Mouse (Mus musculus) limb, embryonic 13.5 days (tissue): ENCODE data around the gene Sap30bp. TPM values are rescaled to one million over a fixed set of nuclear protein-coding genes. Genes with fewer than 3 reads are reported as not detected.

Experiments used
- ATAC-seq: fragments of 200-750 bp; cut with Nextera tagmentation; 2 replicates; pipeline ENCODE4 v1.8.0; 2017; ENCODE audit warnings: low read depth, moderate number of reproducible peaks, moderate TSS enrichment; ENCODE audit not compliant: low FRiP score
- H3K27ac ChIP-seq: fragments of 300-500 bp; sonication (generic); 2 replicates; pipeline ENCODE4 v1.5.1; 2015; ENCODE audit warnings: inconsistent platforms, mild to moderate bottlenecking, moderate library complexity
- H3K27me3 ChIP-seq: fragments of 300-500 bp; sonication (generic); 2 replicates; pipeline ENCODE4 v1.6.1; 2015; ENCODE audit warnings: mild to moderate bottlenecking, inconsistent platforms
- H3K36me3 ChIP-seq: fragments of 300-500 bp; sonication (generic); 2 replicates; pipeline ENCODE4 v1.6.1; 2015; ENCODE audit warnings: inconsistent platforms, mild to moderate bottlenecking, moderate library complexity
- H3K4me1 ChIP-seq: fragments of 300-500 bp; sonication (generic); 2 replicates; pipeline ENCODE4 v1.6.1; 2015; ENCODE audit warnings: inconsistent platforms
- H3K4me2 ChIP-seq: fragments of 300-500 bp; sonication (generic); replicated peaks from 2 replicates; pipeline ENCODE4 v1.6.1; 2015; ENCODE audit warnings: inconsistent platforms, mild to moderate bottlenecking, moderate library complexity
- H3K4me3 ChIP-seq: fragments of 300-500 bp; sonication (generic); 2 replicates; pipeline ENCODE4 v1.5.1; 2015; ENCODE audit warnings: moderate library complexity, mild to moderate bottlenecking, inconsistent platforms
- H3K9ac ChIP-seq: fragments of 300-500 bp; sonication (generic); 2 replicates; pipeline ENCODE4 v1.6.1; 2015; ENCODE audit warnings: mild to moderate bottlenecking, inconsistent platforms
- H3K9me3 ChIP-seq: fragments of 300-500 bp; sonication (generic); 2 replicates; pipeline ENCODE4 v1.6.1; 2016; ENCODE audit warnings: inconsistent platforms
- WGBS: fragments of 180-500 bp; shearing (Covaris S2); methylation state at CpG from one replicate; pipeline ENCODE4 v1.1.7; 2015; 5-methylcytosine and 5-hydroxymethylcytosine counted together
- polyA plus RNA-seq: library from polyadenylated mRNA; unstranded; fragments of >200 nt; fragmentation: Nextera tagmentation; extraction: Ambion mirVana; gene quantifications from 2 replicates; pipeline ENCODE4 v1.2.1, GENCODE M21; 2015

Gene Sap30bp
- polyA plus RNA-seq, 1 experiment from 2014 or later: 44.2 TPM

DNA sequence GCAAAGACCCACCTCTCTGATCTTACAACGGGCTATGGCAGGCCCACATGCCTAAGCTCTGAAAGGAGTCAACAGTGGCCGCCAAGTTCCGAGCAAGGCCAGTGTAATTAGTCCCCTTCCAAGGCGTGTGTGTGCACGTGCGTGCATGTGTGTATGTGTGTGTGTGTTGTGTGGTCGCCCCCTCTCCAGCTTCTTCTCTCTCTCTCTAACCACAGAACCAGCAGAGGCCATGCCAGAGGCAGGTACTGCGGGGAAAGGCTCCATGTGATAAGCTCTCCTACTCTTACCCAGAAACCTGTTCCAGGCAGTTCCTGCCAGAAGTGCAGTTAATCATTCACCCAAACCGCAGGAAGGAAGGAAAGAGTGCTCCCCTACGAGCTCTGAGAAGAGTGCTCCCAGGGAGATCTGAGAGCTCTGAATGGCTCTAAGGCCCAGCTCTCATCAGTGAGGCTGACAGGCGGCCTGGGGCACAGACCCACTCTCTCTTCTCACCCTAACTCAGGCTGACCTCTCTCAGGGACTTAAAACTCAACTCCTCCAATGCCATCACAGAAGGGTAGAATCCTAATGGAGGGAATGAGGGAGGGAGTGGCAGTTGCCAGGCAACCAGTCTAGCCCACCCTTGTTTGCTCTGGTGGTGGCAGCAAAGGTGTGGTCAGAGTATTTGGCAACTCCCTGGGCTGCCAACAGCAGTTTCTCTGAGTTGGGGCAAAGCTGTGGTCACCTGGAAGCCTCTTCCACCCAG lies 21.3 kb upstream of the Sap30bp start, which contains the start of gene Smim6:
Gene Smim6 (plus strand): TSS at position 386 of the 745 bp plus-strand sequence.
- peak within 1 kb of the TSS; percentile 10; the same call in 1 of the 2 replicates for H3K27ac ChIP-seq
- no peak for ATAC-seq
- no peaks in the 10 kb centered on the region for H3K9me3 ChIP-seq
- no peak within 1 kb of the TSS for H3K9ac ChIP-seq
- WGBS: 75% methylated on average over 11 of the region's 11 CpGs
- H3K36me3 ChIP-seq: peaks cover 56% of the 10 kb centered on the region
- no peak within 1 kb of the TSS for H3K4me3 ChIP-seq
- no peaks in the 10 kb centered on the region for H3K27me3 ChIP-seq
- H3K4me2 ChIP-seq: no peak within 1 kb of the TSS
- no peaks in the 10 kb centered on the region for H3K4me1 ChIP-seq

DNA sequence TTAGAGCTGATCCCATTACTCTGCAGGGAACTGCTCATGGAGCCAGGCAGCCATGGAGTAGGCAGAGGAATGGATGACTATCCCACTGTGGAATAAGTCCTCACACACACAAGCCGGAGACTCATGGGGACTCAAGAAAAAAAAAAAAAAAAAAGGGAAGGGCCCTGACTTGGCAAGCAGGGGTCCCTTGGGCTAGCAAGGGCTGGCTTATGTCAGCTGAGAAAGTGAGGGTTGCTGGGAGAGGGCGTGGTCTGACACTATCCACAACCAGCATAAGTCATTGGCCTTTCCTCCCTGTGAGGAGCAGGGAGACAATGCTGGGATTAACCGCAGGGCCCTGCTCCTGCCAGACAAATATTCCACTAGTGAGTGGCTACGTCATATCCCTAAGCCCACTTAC lies 16.5 kb upstream of the Sap30bp start:
- H3K4me3 ChIP-seq: no peak overlapping the region
- H3K27me3 ChIP-seq: no peaks in the 10 kb centered on the region
- H3K4me1 ChIP-seq: no peaks in the 10 kb centered on the region
- no peak for ATAC-seq
- no peak overlapping the region for H3K4me2 ChIP-seq
- H3K9ac ChIP-seq: no peak overlapping the region
- H3K9me3 ChIP-seq: no peaks in the 10 kb centered on the region
- peaks cover 53% of the 10 kb centered on the region for H3K36me3 ChIP-seq
- H3K27ac ChIP-seq: no peak overlapping the region
- WGBS: 89% methylated on average over 4 of the region's 4 CpGs

DNA sequence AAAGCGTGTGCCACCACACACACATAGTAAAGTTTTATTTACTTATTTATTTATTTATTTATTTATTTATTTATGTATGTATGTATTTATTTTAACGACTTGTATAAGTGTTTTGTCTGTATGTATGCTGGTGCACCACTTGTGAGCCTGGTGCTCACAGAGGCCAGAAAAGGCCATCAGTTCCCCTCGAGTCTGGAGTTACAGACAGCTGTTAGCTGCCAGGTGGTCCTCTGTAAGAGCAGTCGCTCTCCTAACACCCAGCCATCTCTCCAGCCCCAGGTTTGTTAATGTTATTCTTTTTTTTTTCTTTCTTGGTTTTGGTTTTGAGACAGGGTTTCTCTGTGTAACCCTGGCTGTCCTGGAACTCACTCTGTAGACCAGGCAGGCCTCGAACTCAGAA lies 14.4 kb upstream of the Sap30bp start:
- no peak overlapping the region for H3K4me3 ChIP-seq
- H3K9me3 ChIP-seq: no peaks in the 10 kb centered on the region
- 74% methylated on average over 5 of the region's 5 CpGs for WGBS
- H3K4me1 ChIP-seq: no peaks in the 10 kb centered on the region
- peaks cover 47% of the 10 kb centered on the region for H3K36me3 ChIP-seq
- no peak overlapping the region for H3K4me2 ChIP-seq
- H3K9ac ChIP-seq: no peak overlapping the region
- ATAC-seq: no peak
- H3K27ac ChIP-seq: no peak overlapping the region
- H3K27me3 ChIP-seq: no peaks in the 10 kb centered on the region

DNA sequence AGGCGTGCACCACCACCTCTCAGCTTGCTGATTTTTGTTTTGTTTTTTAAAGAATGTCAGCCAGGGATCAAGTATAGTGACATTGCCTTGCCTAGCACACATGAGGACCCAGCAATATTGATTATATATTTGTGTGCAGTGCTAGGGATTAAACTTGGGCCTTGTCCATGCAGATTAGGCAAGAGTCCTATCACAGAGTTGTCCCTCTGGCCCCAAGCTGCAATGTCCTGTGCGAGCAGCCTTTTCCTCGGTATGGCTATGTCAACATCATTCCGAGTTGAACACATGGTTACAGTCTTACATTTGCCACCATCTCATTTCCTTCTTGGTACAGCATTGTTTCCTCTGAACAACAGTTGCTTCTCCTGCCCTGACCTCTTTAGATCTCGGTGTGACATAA lies 14.0 kb upstream of the Sap30bp start:
- ATAC-seq: no peak
- 92% methylated on average over 5 of the region's 5 CpGs for WGBS
- Histone ChIP-seq H3K36me3 (peaks cover 47% of the 10 kb centered on the region), H3K27me3 (no peaks in the 10 kb centered on the region), H3K4me2 (no peak overlapping the region), H3K4me3 (no peak overlapping the region), H3K9me3 (no peaks in the 10 kb centered on the region), H3K9ac (no peak overlapping the region), H3K27ac (no peak overlapping the region), H3K4me1 (no peaks in the 10 kb centered on the region)

DNA sequence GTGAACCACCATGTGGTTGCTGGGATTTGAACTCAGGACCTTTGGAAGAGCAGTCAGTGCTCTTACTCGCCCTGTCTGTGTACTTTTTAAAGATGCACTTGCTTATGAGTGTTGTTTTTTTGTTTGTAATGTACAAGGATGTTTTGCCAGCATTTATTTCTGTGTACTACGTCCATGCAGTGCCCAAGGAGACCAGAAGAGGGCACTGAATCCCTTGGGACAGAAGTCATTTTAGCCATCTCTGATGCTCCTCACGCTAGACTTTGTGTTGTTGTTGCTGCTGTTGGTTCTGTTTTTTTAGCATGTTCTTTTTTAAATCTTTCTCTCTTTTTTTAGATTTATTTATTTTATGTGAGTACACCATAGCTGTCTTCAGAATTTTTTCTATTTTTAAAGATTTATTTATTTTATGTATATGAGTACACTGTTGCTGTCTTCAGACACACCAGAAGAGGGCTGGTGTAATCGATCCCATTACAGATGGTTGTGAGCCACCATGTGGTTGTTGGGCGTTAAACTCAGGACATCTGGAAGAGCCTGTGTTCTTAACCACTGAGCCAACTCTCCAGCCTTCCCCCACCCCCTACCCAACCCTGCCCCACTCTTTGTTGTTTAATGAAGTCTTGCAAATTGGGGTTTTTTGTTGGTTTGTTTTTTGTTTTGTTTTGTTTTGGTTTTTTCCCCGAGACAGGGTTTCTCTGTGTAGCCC lies 12.8 kb upstream of the Sap30bp start:
- no peak overlapping the region for H3K9ac ChIP-seq
- no peak overlapping the region for H3K4me3 ChIP-seq
- H3K4me1 ChIP-seq: no peaks in the 10 kb centered on the region
- H3K9me3 ChIP-seq: no peaks in the 10 kb centered on the region
- no peak overlapping the region for H3K4me2 ChIP-seq
- no peak overlapping the region for H3K27ac ChIP-seq
- peaks cover 53% of the 10 kb centered on the region for H3K36me3 ChIP-seq
- H3K27me3 ChIP-seq: no peaks in the 10 kb centered on the region
- 53% methylated on average over 6 of the region's 6 CpGs for WGBS
- ATAC-seq: no peak

DNA sequence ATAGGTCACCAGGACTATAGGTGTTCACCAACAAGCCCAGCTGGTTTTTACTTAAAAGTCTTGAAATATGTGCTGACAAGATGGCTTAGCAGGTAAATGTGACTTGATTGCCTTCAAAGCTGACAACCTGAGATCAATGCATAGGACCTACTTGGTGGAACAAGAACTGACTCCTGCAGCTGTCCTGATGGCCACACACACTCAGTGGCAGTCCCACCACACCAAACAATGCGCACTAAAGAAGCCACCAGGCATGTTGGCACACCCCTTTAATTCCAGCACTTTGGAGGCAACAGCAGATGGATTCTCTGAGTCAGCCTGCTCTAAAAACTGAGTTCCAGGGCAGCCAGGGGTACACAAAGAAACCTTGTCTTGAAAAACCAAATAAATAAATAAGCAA lies 11.1 kb upstream of the Sap30bp start:
- no peak for ATAC-seq
- Histone ChIP-seq H3K9ac (no peak overlapping the region), H3K4me2 (no peak overlapping the region), H3K27ac (no peak overlapping the region), H3K4me3 (no peak overlapping the region), H3K4me1 (no peaks in the 10 kb centered on the region), H3K9me3 (no peaks in the 10 kb centered on the region), H3K36me3 (peaks cover 45% of the 10 kb centered on the region), H3K27me3 (no peaks in the 10 kb centered on the region)
- 91% methylated on average over 1 of the region's 1 CpGs for WGBS

DNA sequence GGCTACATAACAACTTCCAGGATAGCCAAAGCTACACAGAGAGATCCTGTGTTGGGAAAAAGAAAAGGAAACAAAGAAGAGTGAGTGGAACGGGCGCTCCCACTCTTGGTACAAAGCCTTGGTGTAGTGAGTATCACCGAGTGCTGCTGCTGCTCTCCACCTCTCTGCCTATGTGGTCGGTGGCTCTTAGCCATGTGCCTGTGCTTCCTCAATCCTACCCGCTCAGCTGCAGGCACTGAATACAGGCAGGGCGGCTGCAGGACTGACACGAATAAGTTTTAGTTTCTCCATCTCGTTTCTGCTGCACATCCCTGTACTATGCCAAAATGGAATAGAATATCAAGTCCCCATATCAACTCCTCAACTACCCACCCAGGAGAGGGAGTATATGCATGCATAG lies 4.1 kb upstream of the Sap30bp start:
- WGBS: 91% methylated on average over 8 of the region's 8 CpGs

DNA sequence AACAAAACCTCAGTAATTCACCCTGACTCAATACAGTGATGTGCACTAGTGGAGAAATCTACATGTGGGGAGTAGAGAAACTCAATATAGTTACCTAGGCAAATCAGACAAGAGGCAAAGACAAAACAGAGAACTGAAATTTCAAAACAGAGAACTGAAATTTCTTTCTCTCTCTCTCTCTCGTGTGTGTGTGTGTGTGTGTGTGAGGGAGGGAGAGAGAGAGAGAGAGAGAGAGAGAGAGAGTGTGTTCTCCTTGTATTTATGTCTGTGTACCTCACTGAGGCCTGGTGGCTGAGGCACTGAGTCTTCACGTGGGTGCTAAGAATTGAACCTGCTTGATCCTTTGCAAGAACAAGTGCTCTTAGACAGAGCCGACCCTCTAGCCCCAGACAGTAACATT lies 3.3 kb upstream of the Sap30bp start:
- H3K4me3 ChIP-seq: no peak overlapping the region
- WGBS: 74% methylated on average over 3 of the region's 3 CpGs
- H3K9me3 ChIP-seq: no peaks in the 10 kb centered on the region
- no peak for ATAC-seq
- H3K27ac ChIP-seq: no peak overlapping the region
- no peak overlapping the region for H3K9ac ChIP-seq
- H3K4me1 ChIP-seq: peaks cover 19% of the 10 kb centered on the region
- H3K36me3 ChIP-seq: peaks cover 38% of the 10 kb centered on the region
- no peak overlapping the region for H3K4me2 ChIP-seq
- no peaks in the 10 kb centered on the region for H3K27me3 ChIP-seq

More for the DNA sequence above, 4.1 kb upstream of the Sap30bp start:
- Histone ChIP-seq H3K27ac (no peak overlapping the region), H3K27me3 (no peaks in the 10 kb centered on the region), H3K9me3 (no peaks in the 10 kb centered on the region), H3K4me2 (no peak overlapping the region), H3K4me1 (peaks cover 11% of the 10 kb centered on the region), H3K36me3 (peaks cover 46% of the 10 kb centered on the region), H3K4me3 (no peak overlapping the region), H3K9ac (no peak overlapping the region)
- ATAC-seq: no peak

DNA sequence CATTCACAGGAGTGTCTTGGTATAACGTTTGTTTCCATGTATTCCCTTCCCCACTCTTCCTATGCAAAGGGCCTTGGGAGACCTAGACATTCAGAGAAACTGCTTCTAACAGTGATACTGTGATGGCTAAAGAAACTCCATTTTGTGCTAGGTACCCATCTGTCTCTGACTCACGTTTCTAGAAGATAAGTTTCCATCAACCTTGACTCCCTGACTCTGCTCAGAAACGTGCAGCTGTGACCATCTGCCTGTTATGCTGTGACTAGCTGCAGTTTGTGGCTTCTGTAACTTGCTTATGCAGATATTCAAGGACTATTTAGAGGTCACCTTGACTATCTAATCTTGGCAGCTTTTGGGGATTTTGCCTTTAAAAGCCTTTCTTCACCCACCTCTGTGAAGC lies 1.8 kb upstream of the Sap30bp start:
- WGBS: 75% methylated on average over 3 of the region's 3 CpGs
- no peaks in the 10 kb centered on the region for H3K9me3 ChIP-seq
- H3K27me3 ChIP-seq: no peaks in the 10 kb centered on the region
- ATAC-seq: no peak
- no peak overlapping the region for H3K27ac ChIP-seq
- peaks cover 36% of the 10 kb centered on the region for H3K36me3 ChIP-seq
- H3K4me2 ChIP-seq: no peak overlapping the region
- no peak overlapping the region for H3K9ac ChIP-seq
- peaks cover 25% of the 10 kb centered on the region for H3K4me1 ChIP-seq
- H3K4me3 ChIP-seq: no peak overlapping the region

DNA sequence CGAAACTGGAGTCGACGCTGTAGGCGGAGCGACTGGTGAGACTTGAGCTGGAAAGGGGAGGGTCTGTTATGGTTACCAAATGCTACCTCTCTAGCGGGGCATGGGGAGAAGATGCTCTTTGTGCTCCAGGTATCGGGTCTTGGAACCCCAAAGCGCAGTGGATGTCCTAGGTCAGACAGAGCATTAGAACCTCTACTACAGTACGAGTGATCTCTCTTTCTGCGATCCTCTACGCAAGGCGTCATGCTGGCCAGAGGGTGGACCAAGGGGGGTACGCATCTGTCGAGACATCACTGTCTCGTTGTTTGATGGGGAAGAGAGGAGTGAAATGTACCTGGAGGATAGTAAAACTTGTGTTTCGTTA lies 647 bp downstream of the Sap30bp start:
- under 1% methylated on average over 16 of the region's 16 CpGs for WGBS
- H3K27ac ChIP-seq: no peak overlapping the region
- H3K36me3 ChIP-seq: peaks cover 39% of the 10 kb centered on the region
- peaks cover 25% of the 10 kb centered on the region for H3K4me1 ChIP-seq
- no peaks in the 10 kb centered on the region for H3K9me3 ChIP-seq
- no peaks in the 10 kb centered on the region for H3K27me3 ChIP-seq
- peak overlapping the region; percentile 90 for H3K9ac ChIP-seq
- peak overlapping the region; percentile 76 for H3K4me2 ChIP-seq
- H3K4me3 ChIP-seq: peak overlapping the region; percentile 96
- no peak for ATAC-seq

DNA sequence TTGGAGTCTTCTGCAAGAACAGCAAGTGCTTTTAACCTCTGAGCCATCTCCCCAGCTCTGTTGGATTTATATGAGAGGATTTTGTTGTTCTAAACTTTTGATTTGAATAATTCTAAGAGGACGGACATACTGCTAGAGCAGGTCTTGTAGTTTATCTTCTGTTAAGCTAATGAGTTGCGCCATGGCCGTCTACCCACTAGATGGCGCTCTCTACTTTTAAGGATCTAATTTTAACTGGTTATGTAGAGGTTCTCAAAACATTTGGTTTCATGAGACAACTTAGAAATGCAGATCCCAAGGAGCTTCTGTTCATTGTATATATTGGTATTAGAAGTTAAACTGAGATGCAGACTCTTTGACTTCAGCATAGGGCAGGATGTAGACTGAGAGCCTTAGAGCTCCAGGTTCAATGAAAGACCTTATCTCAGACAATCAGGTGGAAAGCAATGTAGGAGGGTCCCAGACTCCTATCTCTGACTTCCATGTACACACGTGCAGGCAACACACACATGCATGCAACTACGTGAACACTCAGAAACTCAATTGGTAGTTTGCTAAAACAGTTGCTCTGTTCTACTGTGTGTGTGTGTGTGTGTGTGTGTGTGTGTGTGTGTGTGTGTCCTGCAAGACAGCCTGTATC lies 6.7 kb downstream of the Sap30bp start:
- peaks cover 6% of the 10 kb centered on the region; the same call in 1 of the 2 replicates for H3K4me1 ChIP-seq
- no peak for ATAC-seq
- H3K27ac ChIP-seq: no peak overlapping the region
- H3K36me3 ChIP-seq: peaks cover 86% of the 10 kb centered on the region
- no peak overlapping the region for H3K4me3 ChIP-seq
- no peaks in the 10 kb centered on the region for H3K9me3 ChIP-seq
- H3K27me3 ChIP-seq: no peaks in the 10 kb centered on the region
- WGBS: 41% methylated on average over 6 of the region's 6 CpGs
- H3K4me2 ChIP-seq: no peak overlapping the region
- H3K9ac ChIP-seq: no peak overlapping the region

DNA sequence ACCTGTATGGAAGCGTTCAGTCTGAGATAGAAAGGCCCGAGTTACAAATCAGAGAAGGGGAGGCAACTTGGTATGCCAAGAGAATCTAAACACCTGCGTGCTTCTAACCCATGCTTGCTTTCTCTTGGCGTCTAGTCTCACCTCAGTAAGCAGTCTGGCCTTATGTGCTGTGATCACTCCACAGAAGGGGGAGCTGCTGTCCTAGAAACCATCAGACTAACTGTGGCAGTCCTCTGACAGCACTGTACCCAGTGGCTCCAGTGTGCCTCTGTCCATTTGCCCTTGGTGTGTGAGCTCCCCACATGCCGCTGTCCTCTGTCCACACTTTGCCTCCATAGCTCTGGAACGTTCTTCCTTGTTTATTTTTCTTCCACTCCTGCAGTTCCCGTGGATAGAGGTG lies 8.9 kb downstream of the Sap30bp start:
- no peak for ATAC-seq
- Histone ChIP-seq H3K9me3 (no peaks in the 10 kb centered on the region), H3K4me2 (no peak overlapping the region), H3K4me3 (no peak overlapping the region), H3K9ac (no peak overlapping the region), H3K27ac (no peak overlapping the region), H3K27me3 (no peaks in the 10 kb centered on the region), H3K4me1 (no peaks in the 10 kb centered on the region), H3K36me3 (peaks cover 91% of the 10 kb centered on the region)
- WGBS: 90% methylated on average over 7 of the region's 7 CpGs
